Mouse (Mus musculus): ENCODE data around the gene Smpx.

Smpx gene

GRCm38 (mm10) chrX:157698862-157699261, at the start of gene Smpx:
TSS of gene Smpx (plus strand) at chrX:157698910.
- no peak for DNase-seq (ENCODE audit: low read depth, low spot score)

GRCm38 (mm10) chrX:157655047-157655446, 43.7 kb upstream of the Smpx start:
- DNase-seq (ENCODE audit: low read depth, low spot score), result no peak

- no peak for DNase-seq (ENCODE audit: low read depth, low spot score)
Measured at GRCm38 (mm10) chrX:157657356-157657755, 41.4 kb upstream of the Smpx start.

GRCm38 (mm10) chrX:157671820-157672219, 26.9 kb upstream of the Smpx start:
- no peak for DNase-seq (ENCODE audit: low read depth, low spot score)

DNA sequence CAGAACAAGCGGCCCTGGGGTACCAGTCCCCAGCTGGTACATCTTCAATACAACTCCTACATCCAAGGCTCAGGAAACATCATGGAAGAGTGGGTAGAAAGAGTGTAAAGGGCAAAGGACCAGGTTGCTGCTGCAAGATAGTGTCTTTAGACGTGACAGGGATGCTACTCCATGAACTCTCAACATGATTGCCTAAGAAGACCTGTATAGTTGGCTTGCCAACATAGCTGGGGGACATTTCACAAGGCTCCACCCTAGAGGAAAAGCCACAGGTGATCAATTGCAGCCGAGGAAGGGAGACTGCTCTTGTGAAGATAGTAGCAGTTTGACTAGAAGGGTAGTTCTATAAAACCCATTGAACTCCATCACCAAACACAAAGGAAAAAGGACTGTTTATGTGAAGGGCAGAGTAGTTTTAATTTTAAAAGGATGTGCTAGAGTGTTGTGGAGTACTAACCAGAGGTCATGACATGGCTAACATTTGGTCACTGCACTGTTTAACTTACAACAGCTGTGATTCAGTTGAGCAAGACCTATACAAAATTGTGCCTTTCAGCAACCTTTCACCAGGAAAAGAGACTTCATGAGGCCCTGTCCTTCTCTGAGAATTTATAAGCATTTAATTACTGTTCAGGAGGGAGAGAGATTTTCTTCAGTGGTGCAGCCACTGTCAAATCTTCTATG, 23.9 kb upstream of the Smpx start:
- DNase-seq (ENCODE audit: low read depth, low spot score), result no peak

DNA sequence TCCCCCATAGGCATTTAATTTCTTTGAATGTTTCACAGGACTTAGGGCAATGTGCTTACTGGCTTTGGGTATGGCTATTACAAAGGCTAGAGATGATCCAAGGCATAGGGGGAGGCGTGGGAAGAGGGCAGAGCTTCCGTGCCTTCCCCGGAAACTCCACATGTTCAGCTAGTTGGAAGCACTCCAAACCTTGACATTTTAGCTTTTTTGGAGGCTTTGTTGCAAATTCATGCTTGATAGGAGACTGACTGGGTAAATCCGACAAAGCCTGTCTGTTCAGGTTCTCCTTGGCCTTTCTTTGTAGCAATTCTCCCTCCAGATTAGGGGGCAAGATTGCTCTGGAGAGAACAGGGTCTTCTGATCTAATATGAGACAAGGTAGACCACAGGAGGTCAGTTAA, 7.5 kb upstream of the Smpx start:
- DNase-seq (ENCODE audit: low read depth, low spot score), result no peak

DNA sequence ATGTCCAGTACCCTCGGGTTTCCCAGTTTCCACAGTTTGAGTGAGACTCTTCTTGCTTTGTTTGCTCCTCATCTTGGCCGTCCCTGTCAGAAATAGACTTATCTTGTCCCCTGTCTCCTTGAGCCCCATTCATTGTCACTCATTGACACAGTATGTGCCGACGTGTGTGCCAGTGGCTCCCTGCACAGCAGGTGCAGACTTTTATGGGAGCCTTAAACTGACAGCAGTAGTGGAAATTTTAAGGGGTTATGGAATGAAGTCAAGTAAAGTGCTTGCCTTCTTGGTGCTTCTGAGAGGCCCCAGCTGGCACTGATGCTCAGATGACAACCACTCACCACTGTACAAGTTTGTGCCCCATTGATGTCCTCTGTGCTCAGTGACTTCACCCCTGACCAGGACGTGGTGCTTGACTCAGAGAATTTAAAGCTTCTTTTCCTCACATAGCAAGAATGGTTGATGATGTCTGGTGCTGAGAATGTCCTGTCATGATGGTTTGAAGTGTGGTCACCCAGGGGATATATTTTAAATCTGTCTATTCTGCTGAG, 1.0 kb upstream of the Smpx start:
- no peak for DNase-seq (ENCODE audit: low read depth, low spot score)

DNA sequence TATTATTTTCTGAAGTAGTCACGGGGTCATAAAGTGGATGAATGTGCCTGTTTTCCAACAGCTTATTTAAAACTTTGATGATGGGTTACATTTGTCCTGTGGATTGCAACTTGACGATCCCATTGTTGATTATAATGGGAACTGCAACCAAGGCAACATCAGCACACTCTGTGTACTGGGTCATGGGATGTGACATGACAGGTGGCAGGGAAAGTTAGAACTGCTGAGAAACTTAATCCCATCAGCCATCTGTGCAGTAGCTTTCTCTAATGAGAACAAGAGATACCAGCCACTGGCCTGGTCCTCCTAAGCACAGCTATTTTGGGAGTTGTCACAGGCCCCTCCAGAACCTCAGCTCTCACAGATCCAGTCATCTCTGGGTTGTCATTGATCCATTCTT, 8.5 kb downstream of the Smpx start:
- DNase-seq (ENCODE audit: low read depth, low spot score), result no peak

- no peak for DNase-seq (ENCODE audit: low read depth, low spot score)
Measured at GRCm38 (mm10) chrX:157708616-157709280, 10.0 kb downstream of the Smpx start.

DNA sequence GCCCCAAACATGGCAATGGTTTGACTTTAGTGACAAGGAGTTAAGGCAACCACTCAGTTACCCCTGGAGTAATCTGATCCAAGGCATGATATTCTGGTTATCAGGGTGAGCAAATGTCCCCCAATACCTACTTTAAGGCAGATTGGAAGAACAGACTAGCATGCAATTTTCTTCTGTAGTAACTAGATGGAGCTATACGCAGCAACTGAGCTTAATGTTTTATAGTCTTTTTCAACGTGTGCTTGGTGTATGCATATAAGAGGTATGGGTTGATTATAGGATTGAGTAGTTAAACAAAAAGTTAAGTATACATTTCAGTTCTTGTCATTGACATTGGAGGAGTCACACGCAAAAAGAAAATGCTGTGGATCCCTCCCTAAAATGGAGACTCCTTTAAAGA, 21.2 kb downstream of the Smpx start:
- no peak for DNase-seq (ENCODE audit: low read depth, low spot score)

DNA sequence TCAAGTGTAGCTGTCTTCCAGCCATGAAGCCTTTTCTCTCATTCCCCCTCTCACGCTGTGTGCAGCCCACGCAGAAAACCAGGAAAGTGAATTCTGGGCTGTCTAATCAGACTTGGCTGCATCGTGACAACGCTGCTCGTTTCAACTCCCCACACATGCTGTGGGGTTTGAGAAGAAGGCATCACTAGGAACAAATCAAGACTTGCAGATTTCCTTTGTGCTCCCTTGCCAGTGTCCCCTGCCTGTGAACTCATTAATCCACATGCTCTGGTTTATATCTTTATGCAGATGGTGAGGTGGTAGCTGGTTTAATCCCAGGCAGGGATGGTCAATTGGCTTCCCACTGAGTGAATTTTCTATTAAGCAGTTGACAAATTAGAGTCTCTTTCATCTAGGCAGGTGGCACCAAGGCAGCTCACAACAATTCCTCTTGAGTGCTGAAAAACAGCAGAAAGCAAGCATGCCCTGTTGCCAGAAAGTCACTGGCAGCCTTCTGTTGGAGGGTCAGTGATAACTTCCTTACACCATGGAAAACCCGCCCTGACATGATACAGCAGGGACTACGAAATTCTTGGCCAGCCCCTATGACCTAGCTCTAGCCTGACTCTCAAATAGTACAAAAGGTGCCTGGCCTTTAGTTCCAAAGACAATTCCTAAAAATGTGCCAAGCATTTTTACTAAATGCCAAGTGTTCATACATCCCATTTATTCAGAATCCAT, 32.1 kb downstream of the Smpx start:
- no peak for DNase-seq (ENCODE audit: low read depth, low spot score)

- DNase-seq (ENCODE audit: low read depth, low spot score), result no peak
Measured at GRCm38 (mm10) chrX:157731658-157732314, 33.1 kb downstream of the Smpx start.

DNA sequence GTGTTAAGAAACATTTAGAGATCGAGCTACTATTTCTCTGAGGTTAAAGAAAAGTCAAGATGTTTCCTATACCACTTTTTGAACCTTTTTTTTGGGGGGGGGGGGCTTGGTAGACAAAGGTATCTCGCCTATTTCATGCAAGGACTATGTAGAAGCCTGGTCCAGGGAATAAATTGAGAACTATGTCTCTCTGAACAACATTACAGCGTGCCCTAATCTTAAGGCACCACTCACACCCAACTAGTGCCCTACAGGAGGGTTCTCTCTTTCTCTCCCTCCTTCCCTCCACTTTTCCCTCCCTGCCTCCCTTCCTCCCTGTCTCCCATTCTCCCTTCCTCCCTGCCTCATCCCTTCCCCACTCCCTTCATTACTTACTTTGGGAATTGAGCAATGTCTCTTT, 33.6 kb downstream of the Smpx start:
- no peak for DNase-seq (ENCODE audit: low read depth, low spot score)

DNA sequence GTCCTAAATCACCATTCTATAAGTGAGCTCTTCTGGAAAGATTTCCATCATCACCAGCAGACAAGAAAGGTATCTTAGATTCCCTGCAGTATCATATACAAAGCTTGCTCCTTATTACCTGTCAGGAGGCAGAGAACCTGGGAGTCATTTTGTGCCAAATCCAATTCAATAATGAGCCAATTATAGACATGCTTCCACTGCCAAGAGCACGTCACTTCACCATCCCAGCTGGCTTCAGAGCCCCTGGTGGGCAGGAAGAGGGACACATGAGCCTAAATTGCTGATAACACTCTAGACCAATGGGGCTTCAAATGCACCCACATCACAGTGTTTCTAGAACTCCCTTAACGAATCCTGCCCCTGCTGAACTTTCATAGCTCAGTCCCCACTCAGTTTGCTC, 35.1 kb downstream of the Smpx start:
- DNase-seq (ENCODE audit: low read depth, low spot score), result no peak

GRCm38 (mm10) chrX:157734341-157734740, 35.6 kb downstream of the Smpx start:
- DNase-seq (ENCODE audit: low read depth, low spot score), result no peak

DNA sequence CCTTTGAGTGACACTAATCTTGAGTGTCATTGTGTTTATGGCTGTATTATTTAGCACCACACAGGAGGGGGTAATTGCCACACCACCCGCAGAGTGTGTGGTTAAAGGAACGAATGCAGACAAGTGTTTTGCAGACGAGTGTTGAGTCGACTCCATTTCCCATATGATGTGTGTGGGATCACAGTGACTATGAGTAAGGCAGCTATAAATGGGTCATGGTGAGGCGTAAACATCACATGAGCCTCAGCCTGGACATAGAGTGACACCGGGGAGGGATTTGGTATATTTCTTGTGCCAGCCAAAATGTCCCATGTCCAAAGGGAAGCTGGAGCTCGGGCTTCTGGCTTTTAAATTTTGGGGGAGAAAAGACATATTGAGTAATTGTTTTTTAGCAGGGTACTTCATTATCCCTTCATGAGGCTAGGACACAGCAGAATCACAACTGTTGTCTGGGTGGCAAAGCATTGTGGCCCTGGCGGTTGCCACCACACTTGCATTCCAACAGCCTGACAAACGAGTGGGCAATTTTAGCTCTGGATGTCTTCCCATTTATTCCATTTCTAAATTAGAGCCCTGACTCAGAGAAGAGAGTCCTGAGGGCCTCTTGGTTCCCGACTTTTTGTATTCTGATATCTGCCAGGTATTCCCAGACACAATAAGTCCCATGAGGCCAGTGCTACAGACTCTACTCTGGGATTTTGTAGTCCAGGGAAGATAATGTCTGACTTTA, 49.3 kb downstream of the Smpx start:
- no peak for DNase-seq (ENCODE audit: low read depth, low spot score)

GRCm38 (mm10) chrX:157754559-157754958, 55.8 kb downstream of the Smpx start:
- no peak for DNase-seq (ENCODE audit: low read depth, low spot score)

- DNase-seq (ENCODE audit: low read depth, low spot score), result no peak
Measured at GRCm38 (mm10) chrX:157762542-157762941, 63.8 kb downstream of the Smpx start.

DNA sequence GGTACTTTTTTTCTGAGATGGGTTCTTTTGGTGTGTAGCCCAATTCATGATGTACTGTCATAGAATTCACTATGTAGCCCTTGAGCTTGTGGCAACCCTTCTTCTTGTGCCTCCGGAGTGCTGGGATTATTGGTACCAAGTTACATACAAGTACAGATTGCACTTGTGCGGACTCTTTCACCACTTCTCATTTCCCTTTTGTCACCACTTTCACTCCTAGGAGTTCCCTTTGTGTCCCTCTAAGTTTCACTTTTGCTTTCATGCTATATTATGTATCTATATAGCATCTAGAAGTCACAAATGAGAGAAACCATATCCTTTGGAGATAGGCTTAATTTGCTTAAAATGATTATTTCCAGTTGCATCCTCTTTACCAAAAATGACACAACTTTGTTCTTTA, 103.0 kb downstream of the Smpx start:
- DNase-seq (ENCODE audit: low read depth, low spot score), result no peak

All from brain, embryonic 18.5 days (tissue).